Mouse (Mus musculus) stomach, postnatal 0 days (tissue): ENCODE data around the gene Map3k9. TPM values are rescaled to one million over a fixed set of nuclear protein-coding genes. Genes with fewer than 3 reads are reported as not detected.

Source experiments
- ATAC-seq: fragments of 200-750 bp; cut with Nextera tagmentation; 2 replicates; pipeline ENCODE4 v1.8.0; 2017; ENCODE audit not compliant: low FRiP score, low TSS enrichment
- DNase-seq: peaks from one replicate; pipeline ENCODE4 v3.0.0-alpha.2; 2016; ENCODE audit warnings: low spot score
- H3K27ac ChIP-seq: fragments of 300-500 bp; sonication (generic); replicated peaks from 2 replicates; pipeline ENCODE4 v1.5.1; 2014; ENCODE audit warnings: mild to moderate bottlenecking, control low read depth
- H3K27me3 ChIP-seq: fragments of 300-500 bp; sonication (generic); 2 replicates; pipeline ENCODE4 v1.6.1; 2014; ENCODE audit warnings: low read length; ENCODE audit not compliant: control insufficient read depth, insufficient read depth
- H3K36me3 ChIP-seq: fragments of 300-500 bp; sonication (generic); 2 replicates; pipeline ENCODE4 v1.6.1; 2014; ENCODE audit warnings: low read length, mixed read lengths; ENCODE audit not compliant: control insufficient read depth, insufficient read depth
- H3K4me1 ChIP-seq: fragments of 300-500 bp; sonication (generic); replicated peaks from 2 replicates; pipeline ENCODE4 v1.6.1; 2014; ENCODE audit warnings: antibody characterized with exemption; ENCODE audit not compliant: control insufficient read depth, insufficient read depth
- H3K4me2 ChIP-seq: fragments of 300-500 bp; sonication (generic); replicated peaks from 2 replicates; pipeline ENCODE4 v1.6.1; 2014; ENCODE audit warnings: low read depth, mild to moderate bottlenecking, control low read depth, moderate library complexity
- H3K4me3 ChIP-seq: fragments of 300-500 bp; sonication (generic); 2 replicates; pipeline ENCODE4 v1.5.1; 2014; ENCODE audit warnings: low read depth, low read length, control low read depth
- H3K9ac ChIP-seq: fragments of 300-500 bp; sonication (generic); 2 replicates; pipeline ENCODE4 v1.6.1; 2014; ENCODE audit warnings: mild to moderate bottlenecking, low read length, control low read depth, mixed read lengths
- H3K9me3 ChIP-seq: fragments of 300-500 bp; sonication (generic); 2 replicates; pipeline ENCODE4 v1.6.1; 2016; ENCODE audit warnings: low read length; ENCODE audit not compliant: control insufficient read depth
- CTCF ChIP-seq: IDR thresholded peaks from 2 replicates; pipeline ENCODE4 v1.5.1; 2016; ENCODE audit warnings: antibody characterized with exemption, low read depth, mild to moderate bottlenecking, moderate library complexity
- EP300 ChIP-seq: optimal IDR thresholded peaks from 2 replicates; pipeline ENCODE3; 2016; ENCODE audit warnings: antibody characterized with exemption
- WGBS: fragments of 180-500 bp; shearing (Covaris S2); extraction: QIAGEN DNeasy Blood & Tissue Kit; methylation state at CpG from one replicate; pipeline ENCODE4 v1.1.7; 2014; 5-methylcytosine and 5-hydroxymethylcytosine counted together
- polyA plus RNA-seq: library from polyadenylated mRNA; unstranded; fragments of >200 nt; fragmentation: Nextera tagmentation; extraction: Ambion mirVana; gene quantifications from 2 replicates; pipeline ENCODE4 v1.2.1, GENCODE M21; 2015

Map3k9 gene
- polyA plus RNA-seq, 1 experiment from 2014 or later, result 3.2 TPM

GRCm38 (mm10) chr12:81719715-81720114 lies 61.3 kb downstream of the Map3k9 start:
- DNase-seq (no peak), ATAC-seq (no peak)
- Histone ChIP-seq H3K36me3 (no peaks in the 10 kb centered on the region), H3K27me3 (no peaks in the 10 kb centered on the region), H3K4me2 (no peak overlapping the region), H3K4me1 (no peaks in the 10 kb centered on the region), H3K9ac (no peak overlapping the region), H3K27ac (no peak overlapping the region), H3K9me3 (no peaks in the 10 kb centered on the region), H3K4me3 (no peak overlapping the region)
- TF ChIP-seq EP300 (no peak), CTCF (no peak)
- 87% methylated on average over 8 of the region's 8 CpGs for WGBS

- no peak for DNase-seq
These were observed 61.8 kb downstream of the Map3k9 start for GRCm38 (mm10) chr12:81719161-81719560.

GRCm38 (mm10) chr12:81712618-81713017 lies 68.4 kb downstream of the Map3k9 start:
- DNase-seq, result no peak
- H3K36me3 ChIP-seq, result no peaks in the 10 kb centered on the region
- no peaks in the 10 kb centered on the region for H3K4me1 ChIP-seq
- TF ChIP-seq EP300 (peak; percentile 90), CTCF (no peak)
- no peak overlapping the region for H3K4me2 ChIP-seq
- no peaks in the 10 kb centered on the region for H3K27me3 ChIP-seq
- no peak overlapping the region for H3K4me3 ChIP-seq
- 55% methylated on average over 4 of the region's 4 CpGs for WGBS
- no peaks in the 10 kb centered on the region for H3K9me3 ChIP-seq
- peak overlapping the region; percentile 53; the same call in 1 of the 2 replicates for H3K27ac ChIP-seq
- H3K9ac ChIP-seq, result no peak overlapping the region
- peak; percentile 78 for ATAC-seq

More at GRCm38 (mm10) chr12:81719161-81719560, 61.8 kb downstream of the Map3k9 start:
- TF ChIP-seq EP300 (no peak), CTCF (no peak)
- Histone ChIP-seq H3K9me3 (no peaks in the 10 kb centered on the region), H3K4me3 (no peak overlapping the region), H3K36me3 (no peaks in the 10 kb centered on the region), H3K4me1 (no peaks in the 10 kb centered on the region), H3K27me3 (no peaks in the 10 kb centered on the region), H3K27ac (no peak overlapping the region), H3K4me2 (no peak overlapping the region), H3K9ac (no peak overlapping the region)
- ATAC-seq, result no peak
- 56% methylated on average over 5 of the region's 5 CpGs for WGBS

GRCm38 (mm10) chr12:81702903-81703302 lies 78.1 kb downstream of the Map3k9 start:
- Histone ChIP-seq H3K9me3 (no peaks in the 10 kb centered on the region), H3K27ac (no peak overlapping the region), H3K9ac (no peak overlapping the region), H3K36me3 (no peaks in the 10 kb centered on the region), H3K4me1 (no peaks in the 10 kb centered on the region), H3K27me3 (no peaks in the 10 kb centered on the region), H3K4me3 (no peak overlapping the region), H3K4me2 (no peak overlapping the region)
- ATAC-seq (no peak), DNase-seq (no peak)
- WGBS, result 5% methylated on average over 1 of the region's 1 CpGs
- TF ChIP-seq EP300 (no peak), CTCF (peak; percentile 61)

- H3K27ac ChIP-seq, result peak overlapping the region; percentile 13; the same call in 1 of the 2 replicates
These were observed 83.0 kb downstream of the Map3k9 start for GRCm38 (mm10) chr12:81698011-81698410.

GRCm38 (mm10) chr12:81691177-81691730 lies 89.7 kb downstream of the Map3k9 start:
- Histone ChIP-seq H3K27me3 (no peaks in the 10 kb centered on the region), H3K4me3 (no peak overlapping the region), H3K27ac (no peak overlapping the region), H3K9ac (no peak overlapping the region), H3K4me2 (no peak overlapping the region), H3K9me3 (no peaks in the 10 kb centered on the region), H3K4me1 (no peaks in the 10 kb centered on the region), H3K36me3 (no peaks in the 10 kb centered on the region)
- DNase-seq (no peak), ATAC-seq (peak; percentile 55)
- WGBS, result 32% methylated on average over 8 of the region's 8 CpGs
- TF ChIP-seq EP300 (no peak), CTCF (no peak)

More at GRCm38 (mm10) chr12:81698011-81698410, 83.0 kb downstream of the Map3k9 start:
- H3K9me3 ChIP-seq, result no peaks in the 10 kb centered on the region
- TF ChIP-seq EP300, result no peak
- no peak for TF ChIP-seq CTCF
- H3K27me3 ChIP-seq, result no peaks in the 10 kb centered on the region
- H3K4me3 ChIP-seq, result no peak overlapping the region
- H3K9ac ChIP-seq, result no peak overlapping the region
- 26% methylated on average over 4 of the region's 4 CpGs for WGBS
- H3K36me3 ChIP-seq, result no peaks in the 10 kb centered on the region
- ATAC-seq (peak; percentile 93), DNase-seq (peak; percentile 77)
- no peak overlapping the region for H3K4me2 ChIP-seq
- H3K4me1 ChIP-seq, result no peaks in the 10 kb centered on the region
